Mouse (Mus musculus) thymus, adult 2 months (tissue): ENCODE data around the gene Fasn.
"Not testable (repeated sequence)": the region's sequence is repeated elsewhere in the genome, so short reads cannot be mapped to it uniquely, and the experiment has no call there.

Source experiments
- CTCF ChIP-seq: fragments of 200-500 bp; IDR thresholded peaks from 2 replicates; pipeline ENCODE4 v1.5.1; 2012; ENCODE audit warnings: mild to moderate bottlenecking, control low read depth, low read length, moderate library complexity, borderline replicate concordance; ENCODE audit not compliant: control insufficient read depth, poor library complexity, insufficient read depth; ENCODE audit errors: extremely low read depth
- POLR2A ChIP-seq: fragments of 200-500 bp; IDR thresholded peaks from 2 replicates; pipeline ENCODE4 v1.6.1; 2012; ENCODE audit warnings: mild to moderate bottlenecking, low read length, control low read depth, moderate library complexity; ENCODE audit not compliant: control insufficient read depth, poor library complexity, insufficient read depth; ENCODE audit errors: extremely low read depth

DNA sequence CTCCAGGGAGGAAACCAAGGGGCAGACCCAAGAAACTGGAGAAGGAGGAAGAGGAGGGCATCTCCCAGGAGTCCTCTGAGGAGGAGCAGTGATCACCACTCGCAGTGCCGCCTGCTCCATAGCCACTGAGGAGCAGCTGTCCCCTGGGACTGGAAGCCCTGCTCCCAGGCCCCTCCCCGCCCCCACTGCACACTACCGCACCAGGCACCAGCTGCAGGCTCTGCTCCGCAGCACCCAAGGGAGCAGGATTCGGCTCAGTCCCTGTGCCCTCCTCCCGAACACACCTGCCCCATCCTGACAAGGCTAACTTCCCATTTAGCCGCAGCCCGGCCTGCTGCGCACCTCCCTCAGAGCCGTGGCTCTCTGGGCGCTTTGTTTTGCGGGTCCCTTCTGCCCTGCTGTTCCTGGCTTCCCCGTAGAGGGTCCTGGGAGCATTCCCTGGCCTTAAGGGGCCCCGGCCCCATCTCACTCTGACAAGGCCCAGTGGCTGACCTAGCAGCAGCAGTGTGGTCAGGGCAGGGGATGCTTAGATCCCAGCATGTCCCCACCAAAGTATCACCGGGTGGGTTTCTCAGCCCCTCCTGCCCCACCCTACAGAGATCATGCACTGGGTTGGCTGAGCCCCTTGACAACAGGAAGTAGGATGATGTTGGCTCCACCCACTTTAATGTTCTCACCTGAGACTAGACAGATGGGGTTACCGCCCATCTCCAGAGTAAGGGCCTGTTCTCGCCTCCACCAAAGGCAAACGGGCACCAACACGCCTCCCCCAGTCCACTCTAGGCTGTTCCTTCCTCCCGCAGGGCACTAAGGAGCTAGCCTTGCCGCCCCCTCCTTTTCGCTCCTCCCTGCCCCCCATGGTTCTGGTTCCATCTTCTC is 61.0 kb downstream of the Fasn start:
- not testable (repeated sequence) for TF ChIP-seq CTCF, POLR2A
